Mouse (Mus musculus) thymus, postnatal 10 days (tissue): ENCODE results near the gene Col4a3bp.
"Not testable (repeated sequence)": the region's sequence is repeated elsewhere in the genome, so short reads cannot be mapped to it uniquely, and the experiment has no call there.

Experiments used
- DNase-seq, 2 experiments: peaks; one replicate each; pipeline ENCODE4 v3.0.0; 2021; ENCODE audit warnings: low spot score in 2 of 2

Col4a3bp gene

GRCm38 (mm10) chr13:96645822-96646221, 103.4 kb downstream of the Col4a3bp start:
- no peak for DNase-seq

- no peak for DNase-seq
Measured at GRCm38 (mm10) chr13:96653041-96653440, 110.6 kb downstream of the Col4a3bp start.

DNA sequence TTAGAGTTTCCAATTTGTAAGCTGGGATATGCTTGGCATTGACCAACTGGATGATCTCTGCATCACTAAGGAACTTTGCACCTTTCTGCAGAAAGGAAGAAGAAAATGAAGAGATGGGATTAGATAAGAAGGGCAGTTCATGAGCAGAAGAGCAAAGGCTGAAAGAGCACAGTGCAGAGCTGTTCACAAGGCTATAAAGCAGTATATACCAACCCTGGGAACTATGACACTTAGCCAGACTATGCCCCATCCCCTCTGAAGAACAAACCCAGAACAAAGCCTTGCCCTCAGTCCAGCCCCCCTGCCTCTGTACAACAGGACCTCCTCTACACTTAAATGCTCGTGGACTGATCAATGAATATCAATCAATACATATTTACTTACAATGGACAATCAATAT, 114.3 kb downstream of the Col4a3bp start:
- DNase-seq: no peak

GRCm38 (mm10) chr13:96658936-96659335, 116.5 kb downstream of the Col4a3bp start:
- DNase-seq: no peak

GRCm38 (mm10) chr13:96660095-96660860, 117.9 kb downstream of the Col4a3bp start:
- no peak for DNase-seq

DNA sequence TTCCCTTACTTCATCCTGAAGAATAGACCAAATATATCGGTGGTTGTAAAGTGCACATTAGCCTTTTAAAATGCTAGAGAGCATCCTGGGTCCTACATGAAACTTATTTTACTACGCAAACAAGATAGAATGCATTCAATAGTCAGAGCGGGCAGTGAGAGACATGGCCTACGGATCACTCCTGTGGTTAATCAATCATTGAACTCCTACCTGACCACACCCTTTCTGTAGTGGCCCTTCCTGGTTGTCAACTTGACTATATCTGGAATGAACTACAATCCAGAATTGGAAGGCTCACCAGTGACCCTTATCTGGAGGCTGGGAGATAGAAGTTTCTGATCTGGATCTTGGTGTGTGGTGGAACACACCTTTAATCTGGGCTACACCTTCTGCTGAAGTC, 120.7 kb downstream of the Col4a3bp start:
- not testable (repeated sequence) for DNase-seq

GRCm38 (mm10) chr13:96664419-96664974, 122.1 kb downstream of the Col4a3bp start:
- DNase-seq: no peak

DNA sequence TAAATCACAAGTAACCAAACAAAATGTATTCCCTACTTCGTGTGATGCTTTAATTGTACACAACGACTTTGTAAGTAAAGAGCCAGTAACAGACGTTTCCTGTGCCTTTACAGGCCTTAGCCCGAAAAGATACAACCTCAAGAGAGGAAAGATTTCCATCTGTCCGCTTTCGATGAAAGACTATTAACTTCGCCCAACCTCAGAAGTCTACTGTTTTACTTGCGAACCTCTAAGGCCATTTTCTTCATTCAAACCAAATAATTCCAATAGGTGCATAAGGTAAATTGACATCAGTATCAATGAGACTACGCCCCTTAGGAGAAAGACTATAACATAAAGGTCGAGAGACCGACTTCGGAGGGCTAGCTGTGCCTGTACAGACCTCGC, 127.6 kb downstream of the Col4a3bp start:
- DNase-seq: no peak

DNA sequence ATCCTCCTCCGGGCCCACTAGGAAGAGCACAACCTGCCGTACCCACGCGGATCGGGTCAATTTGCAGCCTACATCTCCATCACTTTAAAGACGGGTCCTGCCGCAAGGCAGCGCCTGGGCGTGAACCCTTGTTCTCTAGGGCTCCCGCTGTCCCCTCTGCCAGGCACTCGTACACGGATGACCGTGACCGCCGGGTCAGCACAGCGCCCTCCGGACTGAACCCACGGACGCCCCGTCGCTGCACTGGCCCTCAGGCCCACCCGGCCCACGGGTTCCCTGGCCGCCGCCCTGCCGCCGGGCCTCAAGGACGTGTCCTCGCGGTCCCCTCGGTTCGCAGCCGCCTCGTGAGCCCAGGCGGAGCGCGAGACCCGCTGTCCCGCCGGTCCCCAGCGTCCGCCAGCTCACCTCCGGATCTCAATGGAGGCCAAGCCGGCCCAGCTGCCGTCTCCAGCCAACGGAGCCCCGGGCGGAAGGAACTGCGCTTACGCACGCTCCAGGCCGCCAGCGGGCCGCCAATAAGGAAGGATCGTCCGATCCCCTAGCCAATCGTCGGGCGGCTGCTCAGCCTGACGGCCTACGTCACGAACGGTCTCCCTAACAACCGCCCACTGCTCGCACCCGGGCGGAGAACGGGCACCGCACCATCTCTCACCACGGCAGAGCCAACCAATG, 128.1 kb downstream of the Col4a3bp start, which contains the start of gene Hmgcr:
Hmgcr (minus strand) TSS at position 531 of the 672 bp plus-strand sequence.
- DNase-seq: peak; percentile 93 to 97

DNA sequence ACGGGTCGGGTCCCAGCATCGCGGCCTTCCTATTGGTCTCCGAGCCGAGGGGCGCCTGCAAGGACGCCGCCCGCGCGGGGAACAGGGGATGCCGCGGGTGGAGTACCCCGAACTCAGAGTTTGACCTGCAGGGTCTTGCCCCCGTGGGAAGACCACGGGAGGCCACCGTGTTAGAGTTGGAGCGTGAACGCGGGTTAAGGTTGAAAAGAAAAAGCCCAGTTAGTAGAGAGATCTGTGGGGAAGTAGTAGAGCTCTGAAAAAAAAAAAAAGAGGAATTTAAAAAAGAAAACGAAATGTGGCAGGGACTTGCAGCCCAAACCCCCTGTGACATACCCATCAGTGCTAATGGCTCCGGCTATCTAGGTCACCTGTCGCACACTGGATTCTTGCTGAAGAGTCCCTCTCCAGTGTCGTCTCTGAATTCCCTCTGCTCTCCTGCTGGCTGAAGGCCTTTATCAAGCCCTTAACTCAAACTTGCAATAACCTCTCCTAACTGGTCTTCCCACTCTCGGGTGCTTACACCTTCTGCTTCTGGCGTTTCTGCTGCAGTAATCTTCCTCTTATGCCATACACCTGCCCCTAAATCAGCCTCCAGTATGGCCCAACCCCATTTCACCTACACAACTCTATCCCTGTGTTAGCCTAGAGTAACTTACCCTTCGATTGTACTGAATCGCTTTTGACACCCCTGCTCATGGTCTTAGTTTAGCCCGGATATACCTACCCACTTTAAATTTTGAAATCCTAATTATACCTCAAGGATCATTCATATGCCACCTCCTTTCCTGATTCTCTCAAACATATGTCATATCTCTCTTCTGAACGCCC, 128.9 kb downstream of the Col4a3bp start:
- DNase-seq: no peak

- DNase-seq: no peak
Measured at GRCm38 (mm10) chr13:96671906-96672234, 129.5 kb downstream of the Col4a3bp start.

DNA sequence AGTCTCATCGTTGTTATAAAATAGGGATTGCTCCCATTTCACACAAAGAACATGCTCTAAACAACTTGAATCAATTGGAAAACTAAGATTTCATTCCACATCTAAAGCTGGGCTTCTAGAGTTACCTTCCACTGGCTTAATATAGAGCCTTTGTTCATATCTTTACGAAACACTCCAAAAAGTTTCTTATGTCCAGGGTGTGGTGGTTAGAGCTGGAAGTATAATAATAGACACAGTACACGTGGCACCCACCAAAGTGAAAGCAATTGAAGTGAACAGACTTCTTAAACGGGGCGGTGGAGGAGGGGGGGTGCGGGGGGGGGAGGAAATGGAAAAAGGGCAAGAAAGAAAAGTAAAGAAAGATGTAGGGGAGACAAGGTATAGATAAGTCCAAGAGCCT, 129.9 kb downstream of the Col4a3bp start:
- no peak for DNase-seq

DNA sequence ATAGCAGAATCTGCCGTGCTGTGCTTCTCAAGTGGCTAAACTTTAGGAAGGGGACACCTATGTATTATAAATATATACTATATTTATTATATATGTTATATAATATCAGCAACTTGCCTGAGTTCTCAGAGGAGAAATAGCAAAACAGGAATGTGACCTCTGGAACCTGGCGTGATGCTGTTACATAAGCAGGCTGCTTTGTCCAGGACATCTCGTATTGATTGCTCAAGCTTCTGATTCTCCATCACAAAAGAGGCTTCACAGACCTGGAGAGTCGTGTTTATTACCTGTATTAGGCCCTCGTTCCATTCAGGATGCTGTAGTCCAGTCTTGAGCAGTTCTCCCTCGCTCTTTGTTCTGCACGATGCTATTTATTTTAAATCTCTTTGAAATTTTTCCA, 131.4 kb downstream of the Col4a3bp start:
- no peak for DNase-seq

GRCm38 (mm10) chr13:96675756-96676155, 133.3 kb downstream of the Col4a3bp start:
- no peak for DNase-seq

GRCm38 (mm10) chr13:96677071-96677470, 134.7 kb downstream of the Col4a3bp start:
- no peak for DNase-seq

DNA sequence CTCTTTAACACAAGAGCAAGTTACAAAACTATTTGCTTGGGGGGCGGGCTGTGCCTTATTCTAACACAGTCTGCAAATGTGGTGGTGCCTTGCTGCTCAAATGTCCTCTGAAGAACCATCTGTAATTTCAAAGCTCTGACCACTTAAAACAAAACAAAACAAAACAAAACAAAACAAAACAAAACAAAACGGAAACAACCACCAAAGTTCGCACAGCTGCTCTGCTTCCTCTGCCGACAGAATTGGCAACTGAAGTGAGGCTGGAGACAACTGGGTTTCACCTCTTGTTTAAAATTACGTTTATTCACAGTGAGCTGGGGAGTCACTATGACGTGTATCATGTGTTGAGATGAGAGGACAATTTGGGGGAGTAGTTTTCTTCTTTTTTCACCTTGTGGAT, 136.2 kb downstream of the Col4a3bp start:
- no peak for DNase-seq

DNA sequence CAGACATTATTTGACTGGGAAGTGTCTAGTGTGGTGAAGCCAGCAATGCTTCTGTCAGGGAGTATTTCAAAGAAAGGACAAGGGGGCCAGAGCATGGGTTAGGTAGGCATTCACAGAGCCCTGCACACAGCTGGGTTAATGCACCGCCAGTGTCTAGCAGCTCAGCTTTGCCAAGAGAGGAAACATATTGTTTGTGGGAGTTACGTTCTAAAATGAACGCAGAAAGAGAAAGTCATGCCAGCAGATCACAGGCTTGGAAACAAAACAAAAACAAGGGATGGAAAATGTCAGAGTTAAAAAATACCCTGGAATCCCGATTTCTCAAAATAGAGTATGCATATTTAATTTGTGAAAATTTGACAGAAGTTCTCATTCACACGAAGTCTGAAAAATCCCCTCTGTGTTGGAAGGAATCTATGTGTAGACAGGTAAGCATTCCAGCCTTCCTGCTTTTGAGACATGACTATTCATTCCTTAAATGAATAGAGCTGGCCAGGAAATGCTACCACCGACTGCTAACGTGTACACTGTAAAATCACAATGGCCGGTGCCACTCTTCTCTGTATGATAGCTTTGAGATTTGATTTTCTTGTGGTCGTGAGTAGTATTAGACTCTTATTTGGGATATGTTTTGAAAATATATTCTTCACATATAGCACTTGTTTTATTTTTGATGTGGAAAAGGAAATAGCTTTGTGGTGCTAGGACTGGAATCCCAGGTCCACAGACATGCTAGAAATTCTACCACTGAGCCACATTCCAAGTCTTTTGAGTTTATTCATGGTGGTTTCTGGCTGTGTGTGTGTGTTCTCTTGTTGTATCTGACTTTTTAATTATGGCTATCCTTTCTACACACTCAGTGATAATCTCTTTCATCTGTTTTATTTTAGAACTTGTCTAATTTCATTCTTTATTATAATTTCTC, 138.0 kb downstream of the Col4a3bp start:
- no peak for DNase-seq

DNA sequence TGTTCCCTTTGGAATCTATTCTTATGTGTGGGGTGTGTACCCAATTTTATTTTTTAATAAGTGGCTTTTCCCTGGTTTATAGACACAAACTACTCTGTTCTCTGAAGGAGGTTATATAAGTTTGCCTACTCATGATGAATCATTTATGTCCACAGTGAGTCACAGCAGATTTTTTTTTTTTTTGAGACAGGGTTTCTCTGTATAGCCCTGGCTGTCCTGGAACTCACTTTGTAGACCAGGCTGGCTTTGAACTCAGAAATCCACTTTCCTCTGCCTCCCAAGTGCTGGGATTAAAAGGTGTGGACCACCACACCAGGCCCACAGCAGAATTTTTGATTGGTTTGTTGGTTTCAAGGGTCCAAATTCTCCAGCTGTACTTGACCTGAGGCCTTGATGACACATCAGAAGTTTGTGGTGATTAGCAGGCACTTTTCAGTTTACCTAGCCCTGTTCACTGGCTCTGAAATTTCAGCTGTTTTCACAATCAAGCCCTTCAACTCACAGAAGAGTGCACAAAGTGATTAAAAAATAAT, 138.7 kb downstream of the Col4a3bp start:
- no peak for DNase-seq

DNA sequence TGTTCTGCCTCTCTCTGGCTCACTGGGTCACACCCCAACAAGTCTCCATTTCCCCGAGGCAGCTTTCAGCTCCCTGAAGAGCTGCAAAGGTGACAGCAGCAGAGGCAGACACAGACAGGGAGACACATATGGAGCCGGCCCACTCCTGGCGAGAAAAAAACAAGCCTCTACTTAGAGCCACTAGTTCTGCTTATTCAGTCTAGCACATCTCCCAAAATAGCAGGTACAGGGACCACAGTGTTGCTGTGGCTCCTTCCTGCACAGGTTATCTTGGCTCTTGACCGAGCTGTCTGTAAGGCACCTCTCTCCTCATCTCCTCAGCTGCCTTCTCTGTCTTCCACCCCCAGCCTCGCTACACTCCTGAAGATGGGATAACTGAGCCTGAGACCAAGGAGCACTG, 142.4 kb downstream of the Col4a3bp start:
- DNase-seq: no peak

DNA sequence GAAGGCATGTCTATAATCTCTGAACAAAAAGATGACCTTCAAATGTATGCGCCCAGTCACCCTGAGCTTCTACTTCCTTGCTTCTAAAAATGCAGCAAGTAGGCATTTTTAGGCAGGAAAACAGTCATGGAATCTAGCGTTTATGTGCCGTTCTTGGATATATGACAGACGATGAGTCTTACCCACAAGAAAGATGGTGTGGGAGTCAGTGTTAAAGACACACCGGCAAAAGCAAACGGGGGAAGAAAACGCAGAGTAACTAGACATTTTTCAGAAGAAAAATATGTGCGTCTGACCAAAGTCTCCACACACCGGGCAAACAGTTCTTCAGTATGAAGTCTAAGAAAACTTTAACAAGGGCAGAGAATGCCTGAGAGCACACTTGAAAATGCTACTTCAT, 144.8 kb downstream of the Col4a3bp start:
- no peak for DNase-seq
